Comparison of ENCODE assay signal across 15 mouse cellular contexts in the genomic region with DNA sequence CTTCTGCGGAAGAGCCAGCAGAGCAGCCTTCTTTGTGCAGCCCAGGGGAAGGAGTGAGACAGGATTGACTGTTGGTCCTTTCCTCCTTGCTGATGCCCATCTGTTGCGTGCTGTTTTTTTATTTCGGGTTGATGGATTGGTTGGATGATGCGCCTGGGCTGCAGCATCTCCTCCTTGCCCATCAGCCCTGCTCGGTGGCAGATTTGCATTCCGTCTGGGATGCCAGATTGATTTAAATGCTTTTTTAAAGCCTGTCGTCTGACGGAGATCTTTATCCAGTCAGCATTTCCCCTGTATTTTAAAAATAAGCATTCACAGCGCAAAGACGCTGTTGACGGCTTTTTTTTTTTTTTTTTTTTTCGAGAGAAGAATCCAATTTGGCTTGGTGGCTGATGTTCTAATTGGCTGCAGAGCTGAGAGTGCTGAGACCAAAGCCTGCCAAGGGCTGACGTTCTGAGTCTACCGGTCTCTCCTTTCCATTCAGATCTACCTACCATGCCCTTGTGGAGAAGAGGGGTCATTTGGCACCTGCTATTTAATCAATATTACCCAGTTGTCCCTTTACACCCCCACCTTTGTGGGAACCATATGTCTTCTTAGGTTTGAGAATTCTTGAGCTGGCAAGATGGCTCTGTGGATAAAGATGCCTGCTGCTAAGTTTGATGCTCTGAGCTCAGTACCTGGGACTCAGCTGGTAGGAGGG. TPM values are rescaled to one million over a fixed set of nuclear protein-coding genes. Genes with fewer than 3 reads are reported as not detected.
DNase-seq lines count a peak whose midpoint lies in the region; ATAC-seq and TF ChIP-seq lines count a peak whose summit lies in the region.
"Had no signal": no experiment of that assay in that cellular context is flagged by ENCODE, and none has a peak within 500 bp of the region (broad histone marks: within the 10 kb centered on the region; RNA-seq: fewer than 3 reads in every experiment).

No protein-coding gene starts in this region.

- H3K4me2 ChIP-seq in forebrain, embryonic 15.5 days (replicated peaks), result no peak overlapping the region
- H3K4me2 ChIP-seq in hindbrain, postnatal 0 days (ENCODE audit: low read depth, low read length), result no peak overlapping the region; the same call in 1 of the 2 replicates
- no peak overlapping the region for H3K4me2 ChIP-seq in midbrain, embryonic 13.5 days (replicated peaks)
- H3K4me2 ChIP-seq: neural tube, embryonic 12.5 days had no signal

- H3K27ac ChIP-seq in forebrain, embryonic 15.5 days (replicated peaks), result peak overlapping the region; percentile 90
- no peak overlapping the region for H3K27ac ChIP-seq in forebrain, embryonic 10.5 days
- H3K27ac ChIP-seq in hindbrain, postnatal 0 days, result peak overlapping the region; percentile 64
- no peak overlapping the region for H3K27ac ChIP-seq in midbrain, embryonic 13.5 days
- H3K27ac ChIP-seq: heart, embryonic 10.5 days; liver, embryonic 14.5 days; neural tube, embryonic 12.5 days had no signal

- no peak for TF ChIP-seq CTCF in hindbrain, postnatal 0 days (IDR thresholded peaks at IDR 0.05; ENCODE audit: low read depth)

- H3K4me3 ChIP-seq in forebrain, embryonic 15.5 days, result no peak overlapping the region
- no peak overlapping the region for H3K4me3 ChIP-seq in forebrain, embryonic 10.5 days
- no peak overlapping the region for H3K4me3 ChIP-seq in hindbrain, postnatal 0 days (ENCODE audit: low read length)
- H3K4me3 ChIP-seq in midbrain, embryonic 13.5 days (replicated peaks), result no peak overlapping the region
- H3K4me3 ChIP-seq: heart, embryonic 10.5 days; neural tube, embryonic 12.5 days had no signal

- H3K27me3 ChIP-seq in forebrain, embryonic 15.5 days, result no peaks in the 10 kb centered on the region
- peaks cover 7% of the 10 kb centered on the region; the same call in 1 of the 2 replicates for H3K27me3 ChIP-seq in forebrain, embryonic 10.5 days (ENCODE audit: poor library complexity, severe bottlenecking)
- H3K27me3 ChIP-seq in hindbrain, postnatal 0 days (ENCODE audit: insufficient read depth, low read length), result no peaks in the 10 kb centered on the region
- peaks cover 10% of the 10 kb centered on the region; the same call in 1 of the 2 replicates for H3K27me3 ChIP-seq in midbrain, embryonic 13.5 days
- H3K27me3 ChIP-seq: neural tube, embryonic 12.5 days had no signal

- H3K36me3 ChIP-seq in forebrain, embryonic 15.5 days, result no peaks in the 10 kb centered on the region; the same call in 1 of the 2 replicates
- no peaks in the 10 kb centered on the region for H3K36me3 ChIP-seq in forebrain, embryonic 10.5 days (replicated peaks)
- no peaks in the 10 kb centered on the region for H3K36me3 ChIP-seq in hindbrain, postnatal 0 days (ENCODE audit: insufficient read depth, low read length)
- no peaks in the 10 kb centered on the region for H3K36me3 ChIP-seq in midbrain, embryonic 13.5 days
- H3K36me3 ChIP-seq: heart, embryonic 10.5 days; neural tube, embryonic 12.5 days had no signal

- H3K4me1 ChIP-seq in forebrain, embryonic 15.5 days, result peaks cover 33% of the 10 kb centered on the region
- H3K4me1 ChIP-seq in forebrain, embryonic 10.5 days, result peaks cover 13% of the 10 kb centered on the region
- H3K4me1 ChIP-seq in hindbrain, postnatal 0 days (ENCODE audit: insufficient read depth, low read length), result peaks cover 9% of the 10 kb centered on the region; the same call in 1 of the 2 replicates
- H3K4me1 ChIP-seq in midbrain, embryonic 13.5 days (replicated peaks), result peaks cover 9% of the 10 kb centered on the region

- DNase-seq in forebrain, embryonic 10.5 days (ENCODE audit: extremely low spot score, low spot score), result no peak
- DNase-seq in cerebellum, adult 9-11 months, result peak; percentile 73
- peak; percentile 65 for DNase-seq in hindbrain, postnatal 0 days (ENCODE audit: low spot score)
- peak; percentile 78 to 88 for DNase-seq in right cerebral cortex, postnatal 10 days (ENCODE audit: low spot score in 2 of 2)
- no peak for DNase-seq in adrenal gland, adult 2 months
- no peak for DNase-seq in natural killer cell, adult 2 months (ENCODE audit: low spot score in 2 of 2)
- DNase-seq: adrenal gland, postnatal 36 days; kidney, postnatal 36 days; spleen, adult 18-20 months; thymus, postnatal 4 days had no signal

- H3K9me3 ChIP-seq in forebrain, embryonic 15.5 days, result no peaks in the 10 kb centered on the region
- H3K9me3 ChIP-seq in forebrain, embryonic 10.5 days, result no peaks in the 10 kb centered on the region
- no peaks in the 10 kb centered on the region for H3K9me3 ChIP-seq in hindbrain, postnatal 0 days (ENCODE audit: low read length)
- no peaks in the 10 kb centered on the region for H3K9me3 ChIP-seq in midbrain, embryonic 13.5 days
- H3K9me3 ChIP-seq: heart, embryonic 10.5 days; neural tube, embryonic 12.5 days had no signal

- no peak overlapping the region for H3K9ac ChIP-seq in forebrain, embryonic 15.5 days (replicated peaks)
- no peak overlapping the region for H3K9ac ChIP-seq in hindbrain, postnatal 0 days (replicated peaks; ENCODE audit: low read length)
- no peak overlapping the region for H3K9ac ChIP-seq in midbrain, embryonic 13.5 days (replicated peaks)
- H3K9ac ChIP-seq: liver, embryonic 14.5 days; neural tube, embryonic 12.5 days had no signal

- peak; percentile 73 for ATAC-seq in forebrain, embryonic 15.5 days (replicated peaks)
- ATAC-seq in hindbrain, postnatal 0 days, result peak; percentile 58; the same call in 1 of the 2 replicates
- no peak for ATAC-seq in midbrain, embryonic 13.5 days

- 60% methylated on average over 14 of the region's 14 CpGs for WGBS in forebrain, embryonic 15.5 days
- 87% methylated on average over 14 of the region's 14 CpGs for WGBS in forebrain, embryonic 10.5 days
- 48% methylated on average over 14 of the region's 14 CpGs for WGBS in hindbrain, postnatal 0 days
- 83% methylated on average over 14 of the region's 14 CpGs for WGBS in midbrain, embryonic 13.5 days

RNA-seq across cellular contexts. Expression of a gene that starts 7.0 kb away (rescaled TPM):
- polyA plus RNA-seq in forebrain, embryonic 15.5 days (2015; fragmentation: Nextera tagmentation; extraction: Ambion mirVana), result 230 and 238 TPM in 2 replicates
- 288 and 291 TPM in 2 replicates for polyA plus RNA-seq in forebrain, embryonic 10.5 days (2016; fragmentation: Nextera tagmentation; extraction: Ambion mirVana)
- 46.4 and 52.5 TPM in 2 replicates for total RNA-seq in hindbrain, postnatal 0 days (2014; rRNA removed)
- polyA plus RNA-seq in hindbrain, postnatal 0 days (2015; fragmentation: Nextera tagmentation; extraction: Ambion mirVana), result 212 and 215 TPM in 2 replicates
- total RNA-seq in adrenal gland, adult 2 months (2021), result 100 to 1,000 TPM; 538 to 652 TPM
- polyA plus RNA-seq in adrenal gland, adult 2 months (2012; rRNA removed), result 1,033 and 1,131 TPM in 2 replicates
- polyA plus RNA-seq in midbrain, embryonic 13.5 days (2015; fragmentation: Nextera tagmentation; extraction: Ambion mirVana), result 227 and 234 TPM in 2 replicates

RNA-seq across cellular contexts. Expression of a gene that starts 20.7 kb away (rescaled TPM):
- polyA plus RNA-seq in forebrain, embryonic 15.5 days (2015; fragmentation: Nextera tagmentation; extraction: Ambion mirVana), result 13.8 and 14.5 TPM in 2 replicates
- 7.9 and 8.7 TPM in 2 replicates for polyA plus RNA-seq in forebrain, embryonic 10.5 days (2016; fragmentation: Nextera tagmentation; extraction: Ambion mirVana)
- total RNA-seq in hindbrain, postnatal 0 days (2014; rRNA removed), result 26.5 and 38.7 TPM in 2 replicates
- 9.1 and 9.8 TPM in 2 replicates for polyA plus RNA-seq in hindbrain, postnatal 0 days (2015; fragmentation: Nextera tagmentation; extraction: Ambion mirVana)
- total RNA-seq in adrenal gland, adult 2 months (2021), result 1 to 10 TPM; 2.4 to 2.9 TPM
- 3.5 and 4.5 TPM in 2 replicates for polyA plus RNA-seq in adrenal gland, adult 2 months (2012; rRNA removed)
- polyA plus RNA-seq in midbrain, embryonic 13.5 days (2015; fragmentation: Nextera tagmentation; extraction: Ambion mirVana), result 6.9 and 8.1 TPM in 2 replicates

RNA-seq across cellular contexts. Expression of a gene that starts 34.8 kb away (rescaled TPM):
- 186 and 199 TPM in 2 replicates for polyA plus RNA-seq in forebrain, embryonic 15.5 days (2015; fragmentation: Nextera tagmentation; extraction: Ambion mirVana)
- 280 and 284 TPM in 2 replicates for polyA plus RNA-seq in forebrain, embryonic 10.5 days (2016; fragmentation: Nextera tagmentation; extraction: Ambion mirVana)
- 121 and 139 TPM in 2 replicates for total RNA-seq in hindbrain, postnatal 0 days (2014; rRNA removed)
- polyA plus RNA-seq in hindbrain, postnatal 0 days (2015; fragmentation: Nextera tagmentation; extraction: Ambion mirVana), result 143 and 155 TPM in 2 replicates
- total RNA-seq in adrenal gland, adult 2 months (2021), result 100 to 1,000 TPM; 149 to 195 TPM
- 190 and 196 TPM in 2 replicates for polyA plus RNA-seq in adrenal gland, adult 2 months (2012; rRNA removed)
- polyA plus RNA-seq in midbrain, embryonic 13.5 days (2015; fragmentation: Nextera tagmentation; extraction: Ambion mirVana), result 204 and 210 TPM in 2 replicates

Comparison
In these comparisons a context has a peak if more than half of its experiments do, and no peak if none do; other contexts are left out.
1. H3K27ac ChIP-seq: peak in forebrain, embryonic 15.5 days (single experiment) and hindbrain, postnatal 0 days (single experiment); none in forebrain, embryonic 10.5 days (single experiment) and midbrain, embryonic 13.5 days (single experiment).
2. DNase-seq: peak in cerebellum, adult 9-11 months (single experiment), hindbrain, postnatal 0 days (single experiment) and right cerebral cortex, postnatal 10 days (2 of 2); none in forebrain, embryonic 10.5 days (single experiment), adrenal gland, adult 2 months (single experiment) and natural killer cell, adult 2 months (0 of 2).